Mouse (Mus musculus) limb, embryonic 11.5 days (tissue): Measurements from ENCODE around the gene Itga1. TPM values are rescaled to one million over a fixed set of nuclear protein-coding genes. Genes with fewer than 3 reads are reported as not detected.

ENCODE experiments used
- ATAC-seq: fragments of 200-750 bp; cut with Nextera tagmentation; 2 replicates; pipeline ENCODE4 v1.8.0; 2017; ENCODE audit warnings: low read depth; ENCODE audit not compliant: insufficient number of reproducible peaks, low FRiP score, low TSS enrichment
- DNase-seq: peaks from one replicate; pipeline ENCODE4 v3.0.0-alpha.2; 2015; ENCODE audit warnings: low spot score
- H3K27ac ChIP-seq: fragments of 300-500 bp; sonication (generic); replicated peaks from 2 replicates; pipeline ENCODE4 v1.5.1; 2014; ENCODE audit warnings: low read depth, mild to moderate bottlenecking, low read length
- H3K27me3 ChIP-seq: fragments of 300-500 bp; sonication (generic); 2 replicates; pipeline ENCODE4 v1.6.1; 2014; ENCODE audit warnings: mild to moderate bottlenecking, low read length, mixed read lengths; ENCODE audit not compliant: control insufficient read depth, insufficient read depth
- H3K36me3 ChIP-seq: fragments of 300-500 bp; sonication (generic); 2 replicates; pipeline ENCODE4 v1.6.1; 2014; ENCODE audit warnings: mild to moderate bottlenecking, low read length, moderate library complexity, mixed read lengths; ENCODE audit not compliant: control insufficient read depth, insufficient read depth
- H3K4me1 ChIP-seq: fragments of 300-500 bp; sonication (generic); 2 replicates; pipeline ENCODE4 v1.6.1; 2014; ENCODE audit warnings: low read length, mixed read lengths; ENCODE audit not compliant: control insufficient read depth, insufficient read depth
- H3K4me2 ChIP-seq: fragments of 300-500 bp; sonication (generic); 2 replicates; pipeline ENCODE4 v1.6.1; 2014; ENCODE audit warnings: low read depth, mild to moderate bottlenecking, moderate library complexity; ENCODE audit not compliant: severe bottlenecking
- H3K4me3 ChIP-seq: fragments of 300-500 bp; sonication (generic); 2 replicates; pipeline ENCODE4 v1.5.1; 2014; ENCODE audit warnings: low read depth, low read length
- H3K9ac ChIP-seq: fragments of 300-500 bp; sonication (generic); 2 replicates; pipeline ENCODE4 v1.6.1; 2014; ENCODE audit warnings: mild to moderate bottlenecking, low read length
- H3K9me3 ChIP-seq: fragments of 300-500 bp; sonication (generic); 2 replicates; pipeline ENCODE4 v1.6.1; 2016; ENCODE audit warnings: low read length; ENCODE audit not compliant: control insufficient read depth
- WGBS: fragments of 180-500 bp; shearing (Covaris S2); extraction: QIAGEN DNeasy Blood & Tissue Kit; methylation state at CpG from one replicate; pipeline ENCODE4 v1.1.7; 2014; 5-methylcytosine and 5-hydroxymethylcytosine counted together
- polyA plus RNA-seq: library from polyadenylated mRNA; unstranded; fragments of >200 nt; fragmentation: Nextera tagmentation; extraction: Ambion mirVana; gene quantifications from 2 replicates; pipeline ENCODE4 v1.2.1, GENCODE M21; 2014

Itga1 gene
- polyA plus RNA-seq, 1 experiment from 2014 or later, result 3.3 TPM

GRCm38 (mm10) chr13:114984658-114985057 lies 117.1 kb downstream of the Itga1 start:
- Histone ChIP-seq H3K4me3 (no peak overlapping the region), H3K27me3 (no peaks in the 10 kb centered on the region), H3K4me1 (no peaks in the 10 kb centered on the region), H3K36me3 (no peaks in the 10 kb centered on the region), H3K9me3 (no peaks in the 10 kb centered on the region), H3K9ac (no peak overlapping the region), H3K27ac (no peak overlapping the region), H3K4me2 (no peak overlapping the region)
- WGBS, result 100% methylated on average over 1 of the region's 1 CpGs
- ATAC-seq, result no peak
- no peak for DNase-seq

GRCm38 (mm10) chr13:114983116-114983515 lies 118.6 kb downstream of the Itga1 start:
- H3K9me3 ChIP-seq, result no peaks in the 10 kb centered on the region

GRCm38 (mm10) chr13:114980831-114981419 lies 120.8 kb downstream of the Itga1 start:
- Histone ChIP-seq H3K4me1 (no peaks in the 10 kb centered on the region), H3K9ac (no peak overlapping the region), H3K9me3 (no peaks in the 10 kb centered on the region), H3K36me3 (no peaks in the 10 kb centered on the region), H3K27ac (no peak overlapping the region), H3K27me3 (no peaks in the 10 kb centered on the region), H3K4me2 (no peak overlapping the region), H3K4me3 (no peak overlapping the region)
- 50% methylated on average over 10 of the region's 10 CpGs for WGBS
- ATAC-seq, result no peak
- no peak for DNase-seq

More at GRCm38 (mm10) chr13:114983116-114983515, 118.6 kb downstream of the Itga1 start:
- H3K36me3 ChIP-seq, result no peaks in the 10 kb centered on the region
- no peaks in the 10 kb centered on the region for H3K27me3 ChIP-seq
- H3K9ac ChIP-seq, result no peak overlapping the region
- H3K4me2 ChIP-seq, result no peak overlapping the region
- DNase-seq (no peak), ATAC-seq (no peak)
- 84% methylated on average over 7 of the region's 7 CpGs for WGBS
- H3K4me1 ChIP-seq, result no peaks in the 10 kb centered on the region
- no peak overlapping the region for H3K27ac ChIP-seq
- H3K4me3 ChIP-seq, result no peak overlapping the region

- 83% methylated on average over 6 of the region's 6 CpGs for WGBS
- no peak for DNase-seq
- no peaks in the 10 kb centered on the region for H3K9me3 ChIP-seq
These were observed 127.2 kb downstream of the Itga1 start for GRCm38 (mm10) chr13:114974484-114975042.

GRCm38 (mm10) chr13:114971905-114972304 lies 129.9 kb downstream of the Itga1 start:
- WGBS, result 87% methylated on average over 3 of the region's 3 CpGs
- no peak overlapping the region for H3K27ac ChIP-seq
- H3K27me3 ChIP-seq, result no peaks in the 10 kb centered on the region
- H3K4me2 ChIP-seq, result no peak overlapping the region
- H3K4me3 ChIP-seq, result no peak overlapping the region
- no peaks in the 10 kb centered on the region for H3K4me1 ChIP-seq
- H3K36me3 ChIP-seq, result no peaks in the 10 kb centered on the region
- no peak overlapping the region for H3K9ac ChIP-seq
- ATAC-seq, result no peak
- H3K9me3 ChIP-seq, result no peaks in the 10 kb centered on the region
- DNase-seq, result no peak

More at GRCm38 (mm10) chr13:114974484-114975042, 127.2 kb downstream of the Itga1 start:
- Histone ChIP-seq H3K27me3 (no peaks in the 10 kb centered on the region), H3K4me3 (no peak overlapping the region), H3K27ac (no peak overlapping the region), H3K4me2 (no peak overlapping the region), H3K36me3 (no peaks in the 10 kb centered on the region), H3K4me1 (no peaks in the 10 kb centered on the region), H3K9ac (no peak overlapping the region)
- no peak for ATAC-seq

- 30% methylated on average over 2 of the region's 2 CpGs for WGBS
- H3K36me3 ChIP-seq, result no peaks in the 10 kb centered on the region
- no peak overlapping the region for H3K9ac ChIP-seq
- H3K27ac ChIP-seq, result no peak overlapping the region
- peak; percentile 72; the same call in 1 of the 2 replicates for ATAC-seq
- no peak overlapping the region for H3K4me2 ChIP-seq
- peak; percentile 81 for DNase-seq
- no peaks in the 10 kb centered on the region for H3K27me3 ChIP-seq
- no peak overlapping the region for H3K4me3 ChIP-seq
- no peaks in the 10 kb centered on the region; the same call in 1 of the 2 replicates for H3K4me1 ChIP-seq
- no peaks in the 10 kb centered on the region for H3K9me3 ChIP-seq
These were observed 137.5 kb downstream of the Itga1 start for GRCm38 (mm10) chr13:114964233-114964632.

- Histone ChIP-seq H3K4me1 (no peaks in the 10 kb centered on the region), H3K9ac (no peak overlapping the region), H3K4me3 (no peak overlapping the region), H3K27me3 (no peaks in the 10 kb centered on the region), H3K27ac (no peak overlapping the region), H3K36me3 (no peaks in the 10 kb centered on the region), H3K9me3 (no peaks in the 10 kb centered on the region), H3K4me2 (no peak overlapping the region)
- DNase-seq (no peak), ATAC-seq (no peak)
These were observed 147.2 kb downstream of the Itga1 start for GRCm38 (mm10) chr13:114954516-114954915.

- Histone ChIP-seq H3K9ac (no peak overlapping the region), H3K36me3 (no peaks in the 10 kb centered on the region), H3K4me3 (no peak overlapping the region), H3K27me3 (peaks cover 6% of the 10 kb centered on the region; the same call in 1 of the 2 replicates), H3K9me3 (no peaks in the 10 kb centered on the region), H3K4me2 (no peak overlapping the region), H3K4me1 (no peaks in the 10 kb centered on the region), H3K27ac (no peak overlapping the region)
- no peak for DNase-seq
- no peak for ATAC-seq
- WGBS, result 87% methylated on average over 7 of the region's 7 CpGs
These were observed 168.2 kb downstream of the Itga1 start for GRCm38 (mm10) chr13:114933541-114933940.
